Mouse (Mus musculus) lung, adult 2 months (tissue): ENCODE data around the gene Kalrn.

Experiments
- CTCF ChIP-seq: fragments of 200-500 bp; IDR thresholded peaks from 2 replicates; pipeline ENCODE4 v1.5.1; 2011; ENCODE audit warnings: mild to moderate bottlenecking, low read length, control low read depth; ENCODE audit not compliant: insufficient read depth
- POLR2A ChIP-seq: fragments of 200-500 bp; IDR thresholded peaks from 2 replicates; pipeline ENCODE4 v1.6.1; 2011; ENCODE audit warnings: low read depth, mild to moderate bottlenecking, control low read depth, low read length, borderline replicate concordance; ENCODE audit errors: extremely low read depth

DNA sequence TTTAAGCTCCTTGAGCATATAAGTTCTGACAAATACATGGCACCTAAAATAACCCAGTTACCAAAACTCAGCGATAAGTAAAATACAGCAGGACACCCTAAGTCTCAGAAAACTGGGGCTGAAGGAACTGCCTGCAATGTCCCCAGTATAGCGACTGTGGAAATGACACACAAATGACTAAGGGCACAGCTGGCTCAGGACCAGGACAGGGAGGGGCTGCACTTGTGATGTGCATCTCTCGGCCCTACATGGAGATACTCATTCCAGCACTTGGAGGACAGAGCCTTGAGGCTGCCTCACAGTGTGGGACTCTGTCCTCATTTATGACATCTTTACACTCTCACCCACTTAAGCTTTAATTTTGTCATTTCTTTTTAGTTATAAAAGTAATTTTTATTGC, 497.2 kb downstream of the Kalrn start:
- TF ChIP-seq CTCF (no peak), POLR2A (no peak)
